Mouse (Mus musculus) right cerebral cortex, postnatal 4 days (tissue): Measurements from ENCODE around the gene Barhl2.

Experiments used
- DNase-seq: peaks from one replicate; pipeline ENCODE4 v3.0.0-alpha.2; 2022

Gene Barhl2

DNA sequence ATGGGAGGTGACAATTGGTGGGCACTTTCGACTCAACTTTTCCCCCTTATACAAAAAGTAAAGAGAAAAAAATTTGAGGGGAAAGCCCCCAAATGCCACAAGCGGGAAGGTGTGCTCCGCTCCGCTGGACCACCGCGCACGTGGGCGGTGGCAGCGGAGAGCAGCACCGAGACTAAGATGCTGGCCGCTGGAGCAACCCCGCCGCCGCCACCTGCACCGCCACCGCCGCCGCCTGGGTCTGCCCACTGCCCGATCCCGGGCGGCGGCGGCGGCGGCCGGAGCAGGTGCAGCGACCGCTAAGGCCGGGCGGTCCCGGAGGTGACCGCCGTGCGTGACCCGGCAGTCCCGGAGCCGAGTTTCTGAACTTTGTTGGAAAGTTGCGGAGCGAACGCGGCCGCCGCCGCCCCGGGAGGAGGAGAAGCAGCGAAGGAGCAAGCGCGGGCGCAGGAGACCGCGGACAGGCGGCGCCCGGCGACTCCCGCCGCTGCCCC, at the start of gene Barhl2:
Gene Barhl2, minus strand, starts transcription at position 181 of the 491 bp plus-strand sequence.
- no peak for DNase-seq

DNA sequence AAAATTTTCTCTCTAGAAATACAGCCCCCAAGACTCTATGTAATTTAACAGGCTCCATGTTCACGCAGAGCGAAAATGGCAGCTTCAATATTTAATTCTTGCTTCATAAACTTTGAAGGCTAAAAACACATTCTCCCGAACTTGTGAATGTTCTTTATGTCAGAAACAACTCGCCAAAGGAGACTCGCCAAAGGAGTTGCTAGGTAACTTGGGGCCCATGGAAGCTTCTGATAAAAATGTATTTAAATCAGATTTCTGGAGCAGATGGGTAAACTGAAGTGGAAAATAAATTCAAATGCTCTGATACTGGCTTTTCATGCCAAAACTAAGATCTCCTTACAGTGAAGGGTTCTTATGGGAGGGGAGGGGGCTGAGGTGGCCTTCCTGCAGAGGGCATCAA, 48.1 kb upstream of the Barhl2 start:
- DNase-seq: no peak

DNA sequence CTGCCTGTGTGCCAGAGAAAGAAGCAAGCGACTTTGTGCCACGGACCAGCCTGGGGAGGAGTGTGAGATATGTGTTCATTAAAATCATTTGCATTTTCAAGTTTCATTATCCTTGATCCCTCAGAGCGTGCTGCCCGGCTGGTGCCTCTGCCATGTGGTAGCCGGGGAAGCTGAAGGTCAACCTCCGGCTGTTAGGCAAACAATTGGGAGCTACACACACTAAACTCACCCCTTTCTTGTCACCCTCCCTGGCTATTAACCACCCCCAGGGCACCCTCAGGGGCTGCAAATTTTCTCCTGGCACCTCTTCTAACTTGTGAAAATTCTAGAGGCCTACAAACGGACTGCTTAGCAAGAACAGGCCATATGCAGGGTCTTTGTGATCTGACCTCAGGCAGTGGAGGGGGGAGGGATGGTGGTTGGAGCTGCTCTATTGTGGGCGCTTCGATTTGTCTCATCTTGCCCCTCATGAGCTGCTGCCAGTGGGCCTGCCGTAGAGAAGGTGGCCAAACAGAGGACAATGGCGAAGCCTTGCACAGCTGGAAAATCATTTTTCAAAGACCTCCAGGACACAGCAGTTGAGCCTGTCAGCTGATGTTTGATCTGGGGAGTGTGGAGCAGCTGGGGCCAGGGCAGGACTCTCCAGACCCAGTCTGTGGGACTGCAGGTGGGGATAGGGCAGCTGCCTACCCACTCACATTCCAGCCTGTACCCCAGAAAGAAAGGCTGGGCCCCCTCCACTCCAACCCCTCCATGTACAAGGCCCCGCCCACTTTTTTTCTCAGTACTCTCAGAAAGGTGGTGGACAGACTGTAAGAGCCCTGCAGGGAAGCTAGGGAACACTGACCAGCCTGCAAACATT, 44.9 kb upstream of the Barhl2 start:
- DNase-seq: no peak

DNA sequence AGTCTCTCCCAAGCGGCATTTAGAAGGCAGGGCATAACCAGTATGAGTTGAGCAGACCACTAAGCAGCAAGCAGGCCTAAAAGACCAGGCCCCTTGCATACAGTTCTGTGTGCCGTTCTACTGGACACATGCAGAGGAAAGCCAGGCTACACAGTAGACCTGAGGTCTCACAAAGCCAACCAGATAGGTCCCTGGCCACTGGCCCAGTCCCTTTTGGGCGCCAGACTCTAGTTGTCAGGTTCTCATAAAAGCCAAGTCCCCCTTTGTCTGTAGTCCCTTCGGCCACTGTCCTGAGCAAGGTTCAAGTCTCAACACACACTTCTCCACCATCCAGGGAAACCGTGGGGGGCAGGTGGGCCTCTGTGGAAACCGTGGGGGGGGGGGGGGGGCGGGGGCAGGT, 44.3 kb upstream of the Barhl2 start:
- DNase-seq: no peak

DNA sequence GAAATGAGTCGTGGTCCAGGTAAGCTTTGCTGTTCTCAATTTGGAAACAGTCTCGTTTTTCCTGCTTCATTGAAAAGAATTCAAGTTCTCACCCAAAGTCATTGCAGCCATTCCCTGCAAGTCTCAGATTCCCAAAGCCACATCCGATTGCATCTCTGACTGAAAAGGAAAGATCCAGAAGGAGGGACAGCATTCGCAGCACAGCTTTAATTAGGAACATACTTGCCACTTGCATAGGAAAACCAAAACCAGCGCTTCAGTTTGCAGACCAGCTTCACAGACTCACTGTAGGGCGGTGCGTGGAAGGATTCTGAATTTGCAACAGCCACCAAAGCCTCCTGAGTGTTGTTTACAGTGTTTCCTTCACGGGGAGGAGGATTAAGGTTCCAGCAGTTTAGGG, 33.8 kb upstream of the Barhl2 start:
- no peak for DNase-seq

DNA sequence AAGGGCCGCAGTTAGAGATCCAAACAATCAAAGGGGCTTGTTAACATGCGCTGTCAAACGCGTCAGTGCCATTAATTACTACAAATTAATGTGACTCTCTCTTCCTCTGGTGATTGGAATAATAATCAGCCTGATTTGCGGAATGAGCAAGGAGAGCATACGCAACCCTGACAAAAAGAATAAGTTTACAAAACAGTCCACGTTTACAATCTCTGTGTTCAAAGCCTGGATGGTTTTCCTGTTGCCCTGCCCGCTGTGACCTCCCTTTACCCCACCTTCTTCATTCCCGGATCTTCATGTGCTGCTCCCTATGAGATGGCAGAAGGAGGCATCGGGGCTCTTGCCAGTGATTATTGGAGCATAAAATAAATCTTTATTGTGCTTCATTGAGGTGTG, 14.1 kb upstream of the Barhl2 start:
- DNase-seq: no peak

DNA sequence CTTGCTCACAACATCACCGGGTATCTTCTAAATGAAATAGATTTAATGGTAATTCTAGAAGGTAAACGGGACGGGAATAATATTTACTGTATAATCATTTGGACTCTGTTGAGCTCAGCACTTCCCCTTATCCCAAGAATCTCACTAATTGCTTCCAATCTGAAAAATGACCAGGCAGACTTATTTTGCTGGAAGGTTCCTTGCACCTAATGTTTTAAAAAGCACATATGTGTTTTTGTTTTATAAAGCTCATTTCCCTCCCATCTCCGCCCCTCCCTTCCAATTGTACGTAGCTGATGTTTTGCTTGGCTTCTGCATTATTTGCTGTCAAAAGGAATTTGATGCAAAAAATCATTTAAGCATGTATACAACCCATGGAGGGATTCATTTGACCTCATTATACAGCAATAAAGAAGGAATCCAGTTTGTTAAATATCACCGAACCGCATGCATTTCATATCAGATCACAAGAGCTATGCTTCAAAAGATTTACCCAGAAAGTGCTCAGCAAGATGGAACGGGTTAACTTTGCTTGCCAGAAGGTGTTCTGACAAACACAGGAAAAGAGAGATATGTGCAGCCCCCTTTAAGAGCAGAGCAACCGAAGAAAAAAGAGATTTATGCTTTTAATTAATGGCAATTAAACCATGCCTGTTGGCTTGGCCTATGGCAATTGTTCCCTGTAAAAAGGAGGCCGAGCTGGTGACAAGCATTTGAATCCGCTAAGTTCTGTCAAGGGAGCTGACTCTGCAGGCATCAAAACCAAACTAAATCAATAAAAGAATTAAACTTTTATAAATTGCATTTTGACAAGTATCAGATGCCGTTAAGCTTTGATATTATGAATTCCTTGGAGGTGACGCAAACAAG, 13.5 kb upstream of the Barhl2 start:
- DNase-seq: no peak

DNA sequence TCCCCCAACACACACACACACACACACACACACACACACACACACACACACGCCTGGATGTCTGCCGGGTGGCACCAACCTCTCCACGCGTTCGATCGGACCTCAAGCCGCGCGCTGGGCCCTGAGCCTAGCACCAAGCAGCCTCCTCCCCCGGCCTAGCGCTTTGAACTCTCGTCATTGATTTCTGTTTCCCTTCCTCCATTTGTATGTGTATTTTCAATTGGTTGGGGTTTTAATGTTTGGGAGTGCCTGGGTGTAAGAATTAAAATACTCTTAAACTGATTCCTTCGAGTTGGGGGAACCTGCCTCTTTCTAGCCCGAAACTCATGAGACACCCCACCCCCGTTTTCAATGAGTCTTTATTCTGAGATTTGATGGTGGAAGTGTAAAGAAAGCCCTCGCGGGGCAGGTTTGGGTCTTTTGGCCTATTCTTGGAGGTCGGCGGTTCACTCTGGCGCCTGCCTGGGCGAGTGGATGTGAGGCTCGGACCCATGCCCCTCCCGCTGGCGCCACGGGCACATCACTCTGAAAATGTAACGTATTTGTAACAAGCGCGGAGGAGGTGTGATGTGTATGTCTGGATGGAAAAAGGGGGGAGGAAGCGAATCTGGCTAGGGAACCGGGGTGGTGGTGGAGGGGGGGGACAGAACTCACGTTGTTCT, 7.3 kb upstream of the Barhl2 start:
- no peak for DNase-seq

DNA sequence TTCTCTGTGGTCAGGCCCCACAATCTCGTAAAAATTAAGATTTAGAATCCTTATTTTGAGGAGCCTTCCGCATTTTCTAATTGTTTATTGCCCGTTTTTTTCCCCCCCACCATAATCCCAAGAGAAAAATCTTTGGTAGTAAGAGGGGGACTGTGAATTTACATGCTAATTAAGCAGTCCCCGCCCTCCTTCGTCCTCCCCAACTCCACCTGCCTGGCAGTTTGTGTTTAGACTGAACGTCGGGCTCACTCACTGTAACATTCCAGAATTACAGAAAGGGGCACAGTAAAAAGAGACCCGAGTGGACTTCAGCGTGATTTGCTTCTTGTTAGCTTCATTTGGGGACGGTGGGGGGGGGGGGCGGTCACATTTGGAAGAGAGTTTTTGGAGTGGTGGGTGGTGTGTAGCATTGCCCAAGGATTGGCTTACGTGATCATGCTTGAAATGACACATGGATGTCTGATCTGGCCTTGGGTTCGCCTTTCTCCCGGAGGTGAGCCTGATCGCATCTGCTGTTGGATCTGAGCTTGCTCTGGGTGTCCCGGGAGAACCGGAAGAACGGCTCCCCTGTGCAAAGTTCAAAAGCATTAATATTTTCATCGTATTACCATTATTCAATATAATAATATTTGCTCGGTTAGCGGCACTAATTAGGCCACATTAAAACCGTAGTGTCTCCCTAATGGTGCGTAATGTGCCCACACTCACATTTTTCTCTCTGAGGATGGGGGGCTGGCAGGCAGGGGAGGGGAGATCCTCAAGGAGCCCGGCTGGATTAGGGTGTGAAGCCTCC, 6.6 kb upstream of the Barhl2 start:
- no peak for DNase-seq

DNA sequence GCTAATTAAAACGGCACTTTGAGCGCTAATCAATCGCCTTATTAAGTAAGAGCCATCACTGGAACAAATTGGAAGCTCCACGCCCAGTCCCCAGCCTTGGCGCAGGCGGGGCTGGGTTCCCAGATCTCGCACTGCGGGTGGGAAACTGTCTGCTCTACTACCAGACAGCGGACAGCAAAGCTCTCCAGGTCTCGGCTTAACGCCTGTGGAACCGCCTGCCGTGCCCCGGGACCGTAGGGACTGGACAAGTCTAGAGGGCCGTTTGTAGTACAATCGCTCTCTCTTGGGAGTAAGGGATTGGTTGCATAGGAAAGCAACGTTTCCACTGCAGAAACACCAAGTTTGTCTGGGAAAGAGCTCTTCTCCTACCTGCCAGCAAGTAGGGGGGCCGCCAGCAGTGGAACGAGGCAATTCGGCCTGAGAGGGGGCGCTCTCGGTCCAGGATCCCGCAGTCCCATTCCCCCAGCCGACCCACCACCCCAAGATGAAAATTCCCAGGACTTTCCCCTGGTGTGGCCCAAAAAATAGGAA, 5.8 kb upstream of the Barhl2 start:
- no peak for DNase-seq

DNA sequence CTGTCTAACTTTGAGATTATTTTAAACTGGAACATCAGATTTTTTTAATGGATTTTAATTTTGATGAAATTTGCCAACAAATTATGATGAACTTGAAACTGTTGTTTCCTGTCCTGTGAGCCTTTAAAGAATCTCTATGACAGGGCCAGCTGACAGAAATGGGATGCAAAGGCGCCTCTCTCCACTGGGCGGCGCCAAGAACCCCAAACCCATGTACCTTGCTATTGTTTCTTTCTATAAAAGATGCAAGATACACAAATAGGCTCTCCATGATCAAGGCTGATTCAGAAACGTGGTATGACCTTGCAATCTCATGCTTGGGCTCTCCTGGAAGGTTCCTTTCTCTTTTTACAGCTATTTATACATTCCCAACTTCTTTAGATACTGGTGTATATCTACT, 3.9 kb upstream of the Barhl2 start:
- no peak for DNase-seq

DNA sequence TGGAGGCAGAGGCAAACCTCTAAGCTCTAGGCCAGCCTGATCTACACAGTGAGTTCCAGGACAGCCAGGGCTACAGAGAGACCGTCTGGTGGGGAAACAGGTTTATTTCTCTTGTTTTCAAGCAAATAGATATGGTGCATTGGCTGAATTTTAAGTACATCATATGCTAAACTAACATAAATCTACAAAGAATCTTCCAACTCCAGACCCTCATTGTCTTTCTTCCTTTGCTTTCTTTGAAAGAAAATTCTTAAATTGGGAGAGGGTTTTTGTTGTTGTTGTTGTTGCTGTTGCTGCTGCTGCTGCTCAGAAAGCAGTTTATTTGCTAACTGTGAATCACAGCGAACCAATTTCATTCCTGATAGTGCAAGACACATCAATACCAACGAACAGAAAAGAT, 3.5 kb upstream of the Barhl2 start:
- DNase-seq: no peak

DNA sequence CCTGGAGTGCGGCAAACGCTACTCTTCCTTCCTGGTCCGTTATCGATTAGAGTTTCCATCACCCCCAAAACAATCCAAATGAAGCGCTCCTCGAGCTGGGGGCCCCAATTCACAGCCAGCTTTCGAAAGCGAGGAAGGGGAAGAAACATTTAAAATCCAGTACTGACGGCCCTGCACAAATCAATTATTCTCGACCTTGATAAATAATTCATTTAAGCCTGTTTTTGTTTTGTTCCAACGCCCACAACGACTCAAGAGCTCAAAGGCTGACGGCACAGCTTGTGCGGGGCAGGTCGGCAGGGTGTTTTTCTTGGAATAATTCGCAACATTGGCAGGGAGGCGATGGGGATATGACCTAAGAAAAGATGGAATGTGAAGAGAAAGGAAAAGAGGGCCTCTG, 2.6 kb upstream of the Barhl2 start:
- no peak for DNase-seq

DNA sequence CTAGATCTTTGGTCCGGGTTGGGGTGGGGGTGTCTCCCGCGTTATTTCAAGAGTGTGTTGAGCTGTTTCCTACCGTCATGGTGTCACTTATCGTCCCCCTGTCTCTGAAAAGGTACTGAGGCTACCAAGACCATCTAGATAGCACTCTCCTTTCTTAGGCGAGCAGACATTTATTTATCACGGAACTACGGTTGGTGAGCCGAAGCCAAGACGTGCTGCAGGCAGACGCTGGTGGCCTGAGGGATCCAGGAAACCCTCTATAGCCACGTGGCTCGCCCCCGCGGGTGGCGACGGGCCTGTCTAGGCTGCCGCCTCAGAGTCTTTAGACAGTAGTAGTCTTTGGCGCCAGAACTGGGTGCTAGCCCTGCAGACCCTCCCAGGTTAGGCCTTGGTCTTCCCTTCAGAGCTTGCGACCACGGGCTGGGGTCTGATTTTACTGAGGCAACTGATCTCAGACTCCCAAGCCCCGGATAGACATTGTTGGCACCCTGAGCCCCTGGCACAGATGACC, 2.1 kb upstream of the Barhl2 start:
- DNase-seq: no peak

DNA sequence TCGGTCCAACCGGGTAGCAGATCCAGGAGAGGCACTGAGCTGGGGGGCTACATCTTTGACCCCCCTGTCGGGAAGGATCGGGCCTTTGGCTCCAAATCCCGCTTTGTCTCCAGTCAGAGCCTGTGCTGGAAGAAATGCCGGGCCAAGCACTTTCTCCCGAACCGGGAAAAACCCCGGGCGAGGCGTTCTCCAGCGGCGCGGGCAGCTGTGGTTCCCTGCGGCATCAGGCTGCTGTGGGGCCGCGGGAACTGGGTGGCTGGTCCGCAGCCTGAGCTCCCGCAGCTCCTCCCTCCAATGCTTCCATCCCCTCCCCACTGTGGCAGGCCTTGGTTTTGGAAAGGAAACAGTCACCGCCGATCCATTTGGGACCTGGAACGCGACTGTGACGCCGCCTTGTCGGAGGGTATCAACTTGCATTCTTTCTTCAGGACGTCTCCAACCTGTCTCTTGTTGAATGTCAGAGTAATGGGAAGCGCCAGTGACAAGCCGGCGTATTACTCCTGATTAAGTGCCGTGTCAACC, 1.2 kb upstream of the Barhl2 start:
- no peak for DNase-seq

DNA sequence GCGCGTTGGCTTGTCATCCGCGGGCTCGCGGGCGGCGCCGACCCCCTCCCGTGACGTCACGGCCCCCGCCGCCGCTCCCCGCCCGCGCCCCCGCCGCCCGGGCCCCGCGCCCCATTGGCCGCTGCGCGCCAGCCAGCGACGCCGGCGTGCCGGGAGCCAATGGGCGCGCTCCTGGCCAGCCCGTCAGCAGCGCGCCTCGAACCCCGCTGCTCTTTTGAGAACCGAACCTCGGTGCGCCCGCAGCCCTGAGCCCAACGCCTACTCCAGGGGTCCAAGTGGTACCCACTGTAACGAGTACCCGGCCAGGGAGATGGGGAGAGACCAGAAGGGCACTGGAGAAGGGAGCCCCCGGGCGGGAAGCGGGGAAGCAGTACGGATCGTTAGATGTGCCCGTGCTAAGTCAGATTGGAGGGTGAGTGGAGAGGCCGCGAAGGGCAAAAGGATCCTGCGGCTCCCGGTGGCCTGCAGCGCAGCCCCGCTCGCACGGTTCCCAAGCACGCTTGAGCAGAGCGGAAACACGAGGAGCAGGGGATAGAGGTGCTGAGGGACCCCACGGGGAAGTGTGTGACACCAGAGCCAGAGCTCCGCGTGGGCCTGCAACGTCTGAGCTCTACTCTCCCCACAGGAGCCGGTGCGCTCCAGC, 632 bp upstream of the Barhl2 start:
- DNase-seq: no peak

DNA sequence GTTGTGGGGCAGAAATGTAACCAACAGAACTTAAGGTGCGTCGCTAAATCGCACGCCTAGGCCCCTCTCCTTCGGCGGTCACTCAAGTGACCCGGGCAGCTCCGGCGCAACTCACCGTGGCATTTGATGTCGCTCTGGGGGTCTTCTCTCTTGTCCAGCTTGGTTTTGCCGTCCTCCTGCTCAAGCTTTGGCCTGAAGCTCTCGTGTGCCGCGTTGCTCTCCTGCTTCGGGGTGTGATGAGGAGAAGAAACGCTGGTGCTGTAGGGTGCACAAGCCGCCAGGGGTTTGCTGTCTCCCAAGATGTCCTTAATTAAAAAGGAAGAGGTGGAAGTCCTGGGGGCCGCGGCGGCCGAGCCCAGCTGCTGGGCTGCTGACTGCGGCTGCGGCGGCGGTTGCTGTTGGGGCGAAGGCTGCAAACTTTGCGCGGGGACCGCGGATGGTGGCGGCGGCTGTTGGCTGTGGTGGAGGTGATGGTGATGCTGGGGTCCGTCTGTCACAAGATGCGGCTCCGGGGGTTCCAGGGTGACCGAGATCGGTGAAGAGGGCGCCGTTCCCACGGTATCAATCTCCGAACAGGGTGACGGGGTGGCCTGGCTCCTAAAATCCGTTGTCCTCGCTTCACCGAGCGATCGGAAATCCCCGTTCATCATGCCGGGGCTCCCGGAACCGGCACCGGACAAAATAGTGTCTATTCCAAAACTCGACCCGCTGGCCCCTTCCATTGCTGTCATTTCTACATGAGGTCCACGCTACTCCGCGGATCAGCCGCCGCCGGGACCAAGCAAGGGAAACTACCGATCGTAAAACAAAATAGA, 648 bp downstream of the Barhl2 start:
- DNase-seq: no peak

DNA sequence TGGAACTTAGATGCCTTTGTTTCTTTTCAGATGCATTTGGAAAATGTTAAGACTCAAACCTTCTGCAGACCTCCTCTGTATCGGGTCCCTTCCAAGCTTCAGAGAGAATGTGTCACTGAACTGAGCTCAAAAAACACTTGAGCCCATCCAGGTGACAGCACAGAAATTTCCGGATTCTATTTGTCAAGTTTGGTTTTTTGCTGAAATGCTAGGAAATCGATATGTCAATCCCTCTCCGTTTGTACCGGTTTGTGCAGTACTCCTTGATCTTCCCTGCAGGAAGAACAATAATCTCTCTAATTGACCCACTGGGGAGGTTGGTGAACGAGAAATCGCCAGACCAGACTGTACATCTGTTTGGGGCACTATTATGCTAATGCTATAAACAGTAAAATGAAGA, 2.0 kb downstream of the Barhl2 start:
- no peak for DNase-seq

DNA sequence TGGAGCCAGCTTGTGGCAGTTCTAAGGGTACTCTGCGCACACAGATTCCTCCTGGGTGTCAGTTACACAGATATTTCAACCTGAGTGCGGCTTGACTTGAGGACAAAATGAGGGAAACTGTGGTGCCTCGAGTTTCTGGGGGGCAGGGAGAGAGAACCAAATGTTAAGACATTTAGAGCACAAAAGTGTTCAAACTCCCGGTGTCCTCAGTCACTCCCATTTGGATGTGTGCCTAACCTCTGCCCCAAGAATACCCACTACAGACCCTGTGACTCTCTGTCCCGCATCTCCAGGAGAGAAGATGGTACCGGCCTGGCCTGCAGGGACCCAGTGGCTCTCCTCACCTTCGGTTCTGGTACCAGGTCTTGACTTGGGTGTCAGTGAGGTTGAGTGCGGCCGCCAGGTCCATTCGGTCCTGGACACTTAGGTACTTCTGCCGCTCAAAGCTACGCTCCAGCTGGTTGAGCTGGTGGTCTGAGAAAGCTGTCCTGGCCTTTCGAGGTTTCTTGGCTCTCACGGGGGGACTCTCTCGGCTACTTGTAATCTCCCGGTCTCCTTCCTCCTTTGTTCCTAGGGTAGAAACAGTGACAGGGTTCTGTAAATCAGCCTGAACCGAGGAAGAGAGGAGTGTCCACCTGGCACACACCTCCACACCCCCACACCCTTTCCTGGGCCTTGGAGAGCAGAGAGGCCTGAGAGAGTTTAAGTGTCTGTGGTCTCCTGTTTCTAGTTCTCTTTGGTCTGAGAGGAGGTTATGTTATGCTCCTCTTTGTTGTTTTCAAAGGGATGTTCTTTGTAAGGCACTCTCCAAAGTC, 2.7 kb downstream of the Barhl2 start:
- no peak for DNase-seq
